Mouse (Mus musculus): ENCODE measurements around the gene Ak7. TPM values are rescaled to one million over a fixed set of nuclear protein-coding genes. Genes with fewer than 3 reads are reported as not detected.
A peak's percentile ranks its signal among the peaks of the same experiment; 100 is the strongest.

The Ak7 gene
- polyA plus RNA-seq, 1 experiment from 2014 or later: 1.0 TPM

DNA sequence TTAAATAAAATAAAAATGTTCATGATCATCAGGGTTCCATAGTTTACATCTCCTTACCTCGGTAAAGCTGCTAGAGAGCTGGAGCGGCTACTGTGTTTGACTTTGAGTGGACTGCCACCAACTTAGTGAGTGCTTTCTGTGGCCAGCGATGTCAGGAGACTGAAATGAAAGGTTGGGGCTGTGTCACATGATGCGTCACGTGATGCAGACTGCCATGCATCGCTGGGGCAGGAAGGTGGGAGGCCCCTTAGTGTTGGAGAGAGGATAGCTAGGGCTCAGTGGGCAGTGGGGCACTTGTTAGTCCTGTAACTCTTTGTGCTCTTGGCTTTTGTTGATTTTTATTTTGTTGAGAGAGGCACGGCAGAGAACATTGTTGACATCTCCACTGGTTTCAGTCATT, 9.9 kb upstream of the Ak7 start:
- Histone ChIP-seq H3K4me2 (no peak overlapping the region), H3K9me3 (replicated peaks) (no peaks in the 10 kb centered on the region), H3K27ac (no peak overlapping the region), H3K27me3 (no peaks in the 10 kb centered on the region), H3K36me3 (ENCODE audit: poor library complexity, severe bottlenecking) (peaks cover 57% of the 10 kb centered on the region), H3K4me1 (no peaks in the 10 kb centered on the region), H3K4me3 (no peak overlapping the region), H3K9ac (no peak overlapping the region)
- ATAC-seq: no peak
- WGBS: 84% methylated on average over 7 of the region's 7 CpGs

- WGBS: 93% methylated on average over 8 of the region's 8 CpGs
- Histone ChIP-seq H3K27ac (no peak overlapping the region), H3K27me3 (no peaks in the 10 kb centered on the region), H3K36me3 (ENCODE audit: poor library complexity, severe bottlenecking) (peaks cover 59% of the 10 kb centered on the region), H3K4me2 (no peak overlapping the region), H3K9ac (no peak overlapping the region), H3K4me3 (no peak overlapping the region), H3K9me3 (replicated peaks) (no peaks in the 10 kb centered on the region), H3K4me1 (no peaks in the 10 kb centered on the region)
- ATAC-seq: no peak
These were observed 8.5 kb upstream of the Ak7 start for GRCm38 (mm10) chr12:105697104-105697780.

DNA sequence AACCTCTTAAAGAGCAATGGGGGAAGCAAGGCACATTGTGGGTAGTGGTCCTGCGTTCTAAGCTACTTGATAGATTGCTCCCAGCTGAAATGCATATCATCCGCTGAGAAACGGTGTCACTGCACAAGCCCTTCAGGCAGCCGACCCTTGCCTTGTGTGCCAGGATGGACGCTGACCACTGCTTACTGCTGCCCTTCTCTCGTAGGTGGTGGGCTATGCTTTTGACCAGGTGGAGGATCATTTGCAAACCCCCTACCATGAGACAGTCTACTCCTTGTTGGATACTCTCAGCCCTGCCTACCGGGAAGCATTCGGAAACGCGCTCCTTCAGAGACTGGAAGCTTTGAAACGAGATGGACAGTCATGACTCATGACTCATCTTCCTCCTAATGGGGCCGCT, 5.3 kb upstream of the Ak7 start:
- 97% methylated on average over 12 of the region's 12 CpGs for WGBS
- Histone ChIP-seq H3K9me3 (replicated peaks) (no peaks in the 10 kb centered on the region), H3K4me3 (no peak overlapping the region), H3K36me3 (ENCODE audit: poor library complexity, severe bottlenecking) (peaks cover 46% of the 10 kb centered on the region), H3K4me1 (peaks cover 1% of the 10 kb centered on the region), H3K27ac (no peak overlapping the region), H3K4me2 (no peak overlapping the region), H3K9ac (no peak overlapping the region), H3K27me3 (no peaks in the 10 kb centered on the region)
- no peak for ATAC-seq

- Histone ChIP-seq H3K4me2 (peak overlapping the region; percentile 19; the same call in 1 of the 2 replicates), H3K9me3 (replicated peaks) (no peaks in the 10 kb centered on the region), H3K36me3 (ENCODE audit: poor library complexity, severe bottlenecking) (no peaks in the 10 kb centered on the region), H3K27ac (no peak overlapping the region), H3K9ac (no peak overlapping the region), H3K4me3 (no peak overlapping the region), H3K4me1 (peaks cover 9% of the 10 kb centered on the region), H3K27me3 (no peaks in the 10 kb centered on the region)
- no peak for ATAC-seq
- 67% methylated on average over 17 of the region's 17 CpGs for WGBS
These were observed 12.8 kb downstream of the Ak7 start for GRCm38 (mm10) chr12:105718616-105719015.

DNA sequence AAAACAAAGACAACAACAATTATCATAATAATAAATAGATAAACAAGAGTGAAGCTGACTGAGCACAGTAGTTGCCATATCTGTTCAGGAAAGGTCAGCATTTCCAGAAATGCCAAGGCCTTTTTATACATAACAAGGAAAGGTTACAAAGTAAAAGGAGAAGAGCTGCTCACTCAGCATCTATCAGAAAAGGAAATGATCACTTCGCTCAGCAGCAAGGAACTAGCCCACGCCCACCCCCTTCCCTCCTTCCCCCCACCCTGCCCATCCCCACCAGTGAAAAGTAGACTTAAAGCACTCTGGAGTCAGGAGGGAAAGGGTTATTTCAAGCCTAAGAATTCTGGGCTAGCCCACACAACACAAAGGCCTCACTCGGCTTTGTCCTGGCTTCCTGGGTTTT, 14.4 kb downstream of the Ak7 start:
- H3K9me3 ChIP-seq (replicated peaks): no peaks in the 10 kb centered on the region
- no peaks in the 10 kb centered on the region for H3K27me3 ChIP-seq

GRCm38 (mm10) chr12:105721452-105722132, 15.8 kb downstream of the Ak7 start:
- WGBS: 40% methylated on average over 14 of the region's 14 CpGs
- peaks cover 9% of the 10 kb centered on the region for H3K4me1 ChIP-seq
- H3K9me3 ChIP-seq (replicated peaks): no peaks in the 10 kb centered on the region
- no peaks in the 10 kb centered on the region for H3K36me3 ChIP-seq (ENCODE audit: poor library complexity, severe bottlenecking)
- peak overlapping the region; percentile 49; the same call in 1 of the 2 replicates for H3K27ac ChIP-seq
- H3K4me2 ChIP-seq: 0 out of 2 replicates have a peak overlapping the region, but pooled peaks have one; percentile 4
- H3K4me3 ChIP-seq: no peak overlapping the region
- ATAC-seq: 0 out of 2 replicates have a peak, but pooled peaks have one; percentile 48
- H3K9ac ChIP-seq: peak overlapping the region; percentile 26; the same call in 1 of the 2 replicates
- H3K27me3 ChIP-seq: no peaks in the 10 kb centered on the region

More for the DNA sequence above, 14.4 kb downstream of the Ak7 start:
- no peaks in the 10 kb centered on the region for H3K36me3 ChIP-seq (ENCODE audit: poor library complexity, severe bottlenecking)
- peaks cover 9% of the 10 kb centered on the region for H3K4me1 ChIP-seq
- H3K4me3 ChIP-seq: no peak overlapping the region
- WGBS: 78% methylated on average over 3 of the region's 3 CpGs
- H3K27ac ChIP-seq: no peak overlapping the region
- ATAC-seq: no peak
- no peak overlapping the region for H3K9ac ChIP-seq
- no peak overlapping the region for H3K4me2 ChIP-seq

- ATAC-seq: peak; percentile 68
- no peak overlapping the region for H3K4me3 ChIP-seq
- H3K27ac ChIP-seq: 0 out of 2 replicates have a peak overlapping the region, but pooled peaks have one; percentile 49
- WGBS: 3% methylated on average over 5 of the region's 5 CpGs
- peaks cover 9% of the 10 kb centered on the region for H3K4me1 ChIP-seq
- H3K9ac ChIP-seq: no peak overlapping the region
- H3K36me3 ChIP-seq (ENCODE audit: poor library complexity, severe bottlenecking): no peaks in the 10 kb centered on the region
- H3K27me3 ChIP-seq: no peaks in the 10 kb centered on the region
- no peaks in the 10 kb centered on the region for H3K9me3 ChIP-seq (replicated peaks)
- H3K4me2 ChIP-seq: no peak overlapping the region
These were observed 16.9 kb downstream of the Ak7 start for GRCm38 (mm10) chr12:105722657-105723056.

DNA sequence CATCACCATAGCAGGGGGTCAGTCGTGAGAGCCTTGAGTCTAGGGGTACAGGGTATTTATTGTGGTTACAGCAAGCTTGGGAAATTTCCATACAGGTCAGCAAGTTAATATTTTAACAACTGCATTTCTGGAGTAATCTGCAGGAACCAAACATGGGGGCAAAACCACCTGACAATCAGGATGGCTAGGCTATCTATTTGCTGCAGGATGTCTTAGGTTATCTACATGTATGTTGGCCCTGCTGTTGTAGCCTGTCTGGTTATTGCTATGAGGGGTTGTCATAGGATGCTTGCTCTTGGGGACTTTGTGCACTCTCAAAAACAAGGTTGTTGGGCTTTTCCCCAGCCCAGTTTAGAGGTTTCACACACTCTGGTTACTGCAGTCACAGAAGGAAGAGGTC, 18.8 kb downstream of the Ak7 start:
- H3K4me3 ChIP-seq: no peak overlapping the region
- H3K4me1 ChIP-seq: peaks cover 9% of the 10 kb centered on the region
- no peak overlapping the region for H3K9ac ChIP-seq
- no peak for ATAC-seq
- WGBS: 61% methylated on average over 1 of the region's 1 CpGs
- no peaks in the 10 kb centered on the region for H3K36me3 ChIP-seq (ENCODE audit: poor library complexity, severe bottlenecking)
- no peaks in the 10 kb centered on the region for H3K9me3 ChIP-seq (replicated peaks)
- H3K27ac ChIP-seq: no peak overlapping the region
- no peaks in the 10 kb centered on the region for H3K27me3 ChIP-seq
- no peak overlapping the region for H3K4me2 ChIP-seq

DNA sequence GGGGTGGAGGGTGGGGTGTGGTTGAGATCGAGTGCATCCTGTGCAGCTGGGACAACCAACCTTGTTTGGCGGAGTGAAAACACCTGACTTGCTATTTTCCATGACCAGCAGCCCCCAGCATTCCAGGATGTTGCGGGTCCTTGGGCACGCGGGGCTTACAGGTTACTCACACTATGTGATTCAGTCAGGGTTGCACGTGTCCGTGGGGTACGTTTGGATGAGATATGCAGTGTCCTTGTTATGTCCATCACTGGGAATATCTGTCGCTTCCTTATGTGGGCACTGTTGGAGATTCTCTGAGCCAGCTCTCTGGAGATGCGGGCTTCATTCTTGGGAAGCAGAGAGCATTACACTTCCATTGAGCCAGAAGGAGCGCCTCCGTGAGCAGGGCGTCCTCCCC, 20.0 kb downstream of the Ak7 start:
- no peak overlapping the region for H3K27ac ChIP-seq
- H3K9ac ChIP-seq: no peak overlapping the region
- H3K4me2 ChIP-seq: no peak overlapping the region
- no peaks in the 10 kb centered on the region for H3K9me3 ChIP-seq (replicated peaks)
- H3K27me3 ChIP-seq: no peaks in the 10 kb centered on the region
- no peak for ATAC-seq
- WGBS: 80% methylated on average over 13 of the region's 13 CpGs
- H3K4me1 ChIP-seq: peaks cover 9% of the 10 kb centered on the region
- no peaks in the 10 kb centered on the region for H3K36me3 ChIP-seq (ENCODE audit: poor library complexity, severe bottlenecking)
- no peak overlapping the region for H3K4me3 ChIP-seq

DNA sequence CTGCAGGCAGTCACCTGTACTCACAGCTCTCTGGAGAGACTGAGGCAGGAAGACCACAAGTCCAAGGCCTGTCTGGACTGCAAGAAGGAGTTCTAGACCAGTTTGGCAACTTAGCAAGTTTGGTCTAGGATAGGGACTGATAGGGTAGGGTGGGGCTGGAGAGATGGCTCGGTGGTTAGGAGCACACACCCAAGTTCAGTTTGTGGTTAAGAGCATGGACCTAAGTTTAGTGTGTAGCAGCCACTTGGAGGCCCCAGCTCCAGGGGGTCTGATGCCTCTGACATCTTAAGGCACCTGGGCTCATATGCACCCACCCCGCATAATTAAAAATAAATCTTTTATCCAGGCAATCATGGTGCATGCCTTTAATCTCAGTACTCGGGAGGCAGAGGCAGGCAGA, 21.5 kb downstream of the Ak7 start:
- Histone ChIP-seq H3K36me3 (ENCODE audit: poor library complexity, severe bottlenecking) (no peaks in the 10 kb centered on the region), H3K9me3 (replicated peaks) (no peaks in the 10 kb centered on the region), H3K27ac (no peak overlapping the region), H3K4me3 (no peak overlapping the region), H3K4me1 (no peaks in the 10 kb centered on the region), H3K4me2 (no peak overlapping the region), H3K27me3 (no peaks in the 10 kb centered on the region), H3K9ac (no peak overlapping the region)
- 84% methylated on average over 3 of the region's 3 CpGs for whole genome bisulfite sequencing
- no peak for ATAC-seq

- H3K36me3 ChIP-seq (ENCODE audit: poor library complexity, severe bottlenecking): no peaks in the 10 kb centered on the region
- no peak for ATAC-seq
- no peak overlapping the region for H3K27ac ChIP-seq
- no peak overlapping the region for H3K4me2 ChIP-seq
- WGBS: 28% methylated on average over 8 of the region's 8 CpGs
- no peaks in the 10 kb centered on the region for H3K9me3 ChIP-seq (replicated peaks)
- no peak overlapping the region for H3K4me3 ChIP-seq
- H3K4me1 ChIP-seq: no peaks in the 10 kb centered on the region
- H3K9ac ChIP-seq: no peak overlapping the region
- H3K27me3 ChIP-seq: no peaks in the 10 kb centered on the region
These were observed 22.2 kb downstream of the Ak7 start for GRCm38 (mm10) chr12:105727964-105728363.

GRCm38 (mm10) chr12:105730851-105731460, 25.2 kb downstream of the Ak7 start:
- ATAC-seq: no peak

More at GRCm38 (mm10) chr12:105730851-105731460, 25.2 kb downstream of the Ak7 start:
- Histone ChIP-seq H3K27ac (no peak overlapping the region), H3K36me3 (ENCODE audit: poor library complexity, severe bottlenecking) (no peaks in the 10 kb centered on the region), H3K4me2 (no peak overlapping the region), H3K4me1 (no peaks in the 10 kb centered on the region), H3K27me3 (no peaks in the 10 kb centered on the region), H3K9ac (no peak overlapping the region), H3K9me3 (replicated peaks) (no peaks in the 10 kb centered on the region), H3K4me3 (no peak overlapping the region)
- 85% methylated on average over 6 of the region's 6 CpGs for WGBS
